Mouse (Mus musculus) lung, postnatal 0 days (tissue): ENCODE results near the gene Rad51b.

Experiments
- CTCF ChIP-seq: IDR thresholded peaks from 2 replicates; pipeline ENCODE4 v1.5.1; 2016; ENCODE audit warnings: antibody characterized with exemption, mild to moderate bottlenecking
- EP300 ChIP-seq: IDR thresholded peaks from 2 replicates; pipeline ENCODE4 v1.6.1; 2016; ENCODE audit warnings: antibody characterized with exemption, mild to moderate bottlenecking, control low read depth

GRCm38 (mm10) chr12:79684338-79684737 is 387.3 kb downstream of the Rad51b start:
- peak; percentile 47 for TF ChIP-seq CTCF
- TF ChIP-seq EP300, result no peak
